Mouse (Mus musculus) myocyte (in vitro differentiated cells): Measurements from ENCODE around the gene Lgals2.
A peak's percentile ranks its signal among the peaks of the same experiment; 100 is the strongest.

Experiments used
- CEBPB ChIP-seq: IDR thresholded peaks from 2 replicates; pipeline ENCODE4 v1.6.1; 2011; ENCODE audit warnings: mild to moderate bottlenecking, moderate library complexity; ENCODE audit not compliant: poor library complexity, insufficient read depth, severe bottlenecking
- E2F4 ChIP-seq: IDR thresholded peaks from one replicate; pipeline ENCODE4 v1.6.1; 2011; ENCODE audit warnings: mild to moderate bottlenecking, control low read depth, moderate library complexity; ENCODE audit not compliant: insufficient read depth
- MAX ChIP-seq: IDR thresholded peaks from one replicate; pipeline ENCODE4 v1.6.1; 2011; ENCODE audit warnings: low read depth, mild to moderate bottlenecking, control low read depth
- MYOD1 ChIP-seq, 3 experiments: IDR thresholded peaks; one replicate each; pipeline ENCODE4 v1.6.1; 2011; ENCODE audit warnings: control low read depth in 2 of 3, low read depth in 2 of 3, mild to moderate bottlenecking in 2 of 3, moderate library complexity in 1 of 3; ENCODE audit not compliant: insufficient read length in 2 of 3, control insufficient read depth in 1 of 3
- POLR2A ChIP-seq: IDR thresholded peaks from one replicate; pipeline ENCODE4 v1.6.1; 2011; ENCODE audit warnings: low read depth, mild to moderate bottlenecking, control low read depth, moderate library complexity; ENCODE audit not compliant: insufficient read length
- POLR2AphosphoS2 ChIP-seq: IDR thresholded peaks from one replicate; pipeline ENCODE4 v1.6.1; 2011; ENCODE audit warnings: low read depth, control low read depth; ENCODE audit not compliant: insufficient read length
- REST ChIP-seq: IDR thresholded peaks from one replicate; pipeline ENCODE4 v1.6.1; 2011; ENCODE audit warnings: mild to moderate bottlenecking, control low read depth, moderate library complexity; ENCODE audit not compliant: insufficient read depth, insufficient read length
- SRF ChIP-seq: IDR thresholded peaks from one replicate; pipeline ENCODE4 v1.6.1; 2011; ENCODE audit warnings: low read depth; ENCODE audit not compliant: control insufficient read depth, insufficient read length
- TCF12 ChIP-seq: IDR thresholded peaks from one replicate; pipeline ENCODE4 v1.6.1; 2011; ENCODE audit warnings: mild to moderate bottlenecking, control low read depth; ENCODE audit not compliant: poor library complexity, insufficient read depth, severe bottlenecking
- TCF3 ChIP-seq: IDR thresholded peaks from one replicate; pipeline ENCODE4 v1.6.1; 2011; ENCODE audit warnings: low read depth, control low read depth; ENCODE audit not compliant: insufficient read length
- USF1 ChIP-seq: IDR thresholded peaks from one replicate; pipeline ENCODE4 v1.6.1; 2011; ENCODE audit warnings: low read depth, mild to moderate bottlenecking, control low read depth, moderate library complexity

DNA sequence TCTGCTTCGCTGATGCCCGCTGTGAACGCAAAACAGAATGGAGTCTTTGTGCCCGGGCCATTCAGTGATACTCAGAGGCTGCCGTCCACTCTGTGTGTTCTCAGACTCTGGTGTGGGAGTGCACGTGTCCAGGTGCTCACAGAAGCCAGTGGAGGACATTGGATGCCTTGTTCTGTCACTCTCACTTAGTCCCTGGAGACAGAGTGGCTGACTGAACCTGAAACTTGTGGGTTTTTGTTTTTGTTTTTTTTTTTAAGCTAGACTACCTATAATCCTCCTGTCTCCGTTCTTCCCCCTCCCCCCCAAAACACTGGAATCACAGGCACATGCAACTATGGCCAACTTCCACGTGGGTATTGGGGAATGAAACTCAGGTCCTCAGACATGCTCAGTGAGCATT, 9.0 kb downstream of the Lgals2 start:
- no peak for TF ChIP-seq CEBPB
- TF ChIP-seq POLR2A: no peak
- no peak for TF ChIP-seq MAX
- TF ChIP-seq USF1: no peak
- no peak for TF ChIP-seq E2F4
- no peak for TF ChIP-seq REST
- TF ChIP-seq POLR2AphosphoS2: peak; percentile 6
- no peak for TF ChIP-seq MYOD1 (IDR thresholded peaks at IDR 0.05; ENCODE audit: control insufficient read depth in 1 of 3, insufficient read length in 2 of 3, low read depth in 2 of 3)
- no peak for TF ChIP-seq TCF12
- TF ChIP-seq TCF3: no peak
- no peak for TF ChIP-seq SRF
